Mouse (Mus musculus) forebrain, embryonic 12.5 days (tissue): ENCODE results near the gene Angptl6. TPM values are rescaled to one million over a fixed set of nuclear protein-coding genes. Genes with fewer than 3 reads are reported as not detected.
A peak's percentile ranks its signal among the peaks of the same experiment; 100 is the strongest.

Source experiments
- ATAC-seq: fragments of 200-750 bp; cut with Nextera tagmentation; 2 replicates; pipeline ENCODE4 v1.8.0; 2017; ENCODE audit warnings: moderate TSS enrichment; ENCODE audit not compliant: low FRiP score
- H3K27ac ChIP-seq: fragments of 300-500 bp; sonication (generic); 2 replicates; pipeline ENCODE4 v1.5.1; 2016; ENCODE audit warnings: mild to moderate bottlenecking
- H3K27me3 ChIP-seq: fragments of 300-500 bp; sonication (generic); 2 replicates; pipeline ENCODE4 v1.6.1; 2016; ENCODE audit warnings: mild to moderate bottlenecking
- H3K36me3 ChIP-seq: fragments of 300-500 bp; sonication (generic); replicated peaks from 2 replicates; pipeline ENCODE4 v1.6.1; 2016; ENCODE audit warnings: mild to moderate bottlenecking
- H3K4me1 ChIP-seq: fragments of 300-500 bp; sonication (generic); 2 replicates; pipeline ENCODE4 v1.6.1; 2016
- H3K4me2 ChIP-seq: fragments of 300-500 bp; sonication (generic); 2 replicates; pipeline ENCODE4 v1.6.1; 2016; ENCODE audit warnings: mild to moderate bottlenecking, moderate library complexity
- H3K4me3 ChIP-seq: fragments of 300-500 bp; sonication (generic); replicated peaks from 2 replicates; pipeline ENCODE4 v1.5.1; 2016; ENCODE audit warnings: mild to moderate bottlenecking
- H3K9ac ChIP-seq: fragments of 300-500 bp; sonication (generic); 2 replicates; pipeline ENCODE4 v1.6.1; 2016; ENCODE audit warnings: mild to moderate bottlenecking
- H3K9me3 ChIP-seq: fragments of 300-500 bp; sonication (generic); 2 replicates; pipeline ENCODE4 v1.6.1; 2016
- WGBS: fragments of 180-500 bp; shearing (Covaris S2); methylation state at CpG from one replicate; pipeline ENCODE4 v1.1.7; 2016; 5-methylcytosine and 5-hydroxymethylcytosine counted together
- polyA plus RNA-seq: library from polyadenylated mRNA; unstranded; fragments of >200 nt; fragmentation: Nextera tagmentation; extraction: Ambion mirVana; gene quantifications from 2 replicates; pipeline ENCODE4 v1.2.1, GENCODE M21; 2016

Gene Angptl6
- polyA plus RNA-seq, 1 experiment from 2014 or later: 6.0 TPM

DNA sequence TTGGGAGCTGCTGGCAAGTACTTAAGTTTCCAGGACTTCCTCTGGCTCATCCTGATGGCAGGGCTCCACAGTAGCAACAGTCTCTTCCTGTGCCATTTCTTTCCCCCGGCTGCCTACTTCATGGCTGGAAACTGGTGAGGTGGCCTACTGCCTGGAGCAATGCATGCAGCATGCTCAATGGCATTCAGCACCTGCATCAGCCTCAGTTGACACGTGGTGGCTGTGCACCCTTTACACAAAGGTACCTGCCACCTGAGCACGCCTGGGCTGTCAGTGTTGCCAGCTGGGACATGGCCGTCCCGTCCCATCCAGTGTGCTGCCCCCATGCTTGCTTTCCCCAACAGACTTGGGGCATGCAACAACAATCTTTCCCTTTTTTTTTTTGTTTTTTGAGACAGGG lies 13.5 kb upstream of the Angptl6 start:
- Histone ChIP-seq H3K27me3 (no peaks in the 10 kb centered on the region), H3K36me3 (peaks cover 80% of the 10 kb centered on the region), H3K4me2 (no peak overlapping the region), H3K9me3 (no peaks in the 10 kb centered on the region), H3K27ac (no peak overlapping the region), H3K4me3 (no peak overlapping the region), H3K9ac (no peak overlapping the region), H3K4me1 (peaks cover 25% of the 10 kb centered on the region)
- no peak for ATAC-seq
- WGBS: 72% methylated on average over 5 of the region's 5 CpGs

DNA sequence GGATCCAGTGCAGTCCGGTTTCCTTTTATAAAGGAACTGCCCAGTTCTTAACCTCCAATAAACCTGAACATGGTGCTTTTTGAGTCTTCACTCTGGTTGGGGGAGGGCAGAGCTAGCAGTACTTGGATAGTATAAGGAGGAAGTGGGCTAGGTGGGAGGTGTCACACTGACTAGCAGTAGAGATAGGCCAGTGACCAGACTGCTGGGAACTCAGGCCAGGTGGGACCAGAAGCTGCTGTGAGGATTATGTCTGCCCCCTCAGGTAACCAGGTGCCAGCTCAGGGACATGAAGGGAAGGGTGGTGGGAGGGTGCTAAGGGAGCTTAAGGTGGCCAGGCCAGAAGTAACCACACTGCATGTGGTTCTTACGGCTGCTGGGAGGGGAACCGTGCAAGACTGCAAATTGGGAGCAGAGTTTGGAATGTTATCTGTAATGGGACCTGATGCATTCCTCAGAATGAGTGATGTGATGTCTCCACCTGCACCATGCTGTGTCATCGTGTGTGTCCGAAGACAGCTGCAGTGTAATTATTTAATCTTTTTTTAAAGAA lies 12.7 kb upstream of the Angptl6 start:
- Histone ChIP-seq H3K4me3 (no peak overlapping the region), H3K27ac (no peak overlapping the region), H3K9me3 (no peaks in the 10 kb centered on the region), H3K36me3 (peaks cover 79% of the 10 kb centered on the region), H3K9ac (no peak overlapping the region), H3K4me1 (peaks cover 17% of the 10 kb centered on the region), H3K27me3 (no peaks in the 10 kb centered on the region), H3K4me2 (no peak overlapping the region)
- WGBS: 83% methylated on average over 5 of the region's 5 CpGs
- no peak for ATAC-seq

DNA sequence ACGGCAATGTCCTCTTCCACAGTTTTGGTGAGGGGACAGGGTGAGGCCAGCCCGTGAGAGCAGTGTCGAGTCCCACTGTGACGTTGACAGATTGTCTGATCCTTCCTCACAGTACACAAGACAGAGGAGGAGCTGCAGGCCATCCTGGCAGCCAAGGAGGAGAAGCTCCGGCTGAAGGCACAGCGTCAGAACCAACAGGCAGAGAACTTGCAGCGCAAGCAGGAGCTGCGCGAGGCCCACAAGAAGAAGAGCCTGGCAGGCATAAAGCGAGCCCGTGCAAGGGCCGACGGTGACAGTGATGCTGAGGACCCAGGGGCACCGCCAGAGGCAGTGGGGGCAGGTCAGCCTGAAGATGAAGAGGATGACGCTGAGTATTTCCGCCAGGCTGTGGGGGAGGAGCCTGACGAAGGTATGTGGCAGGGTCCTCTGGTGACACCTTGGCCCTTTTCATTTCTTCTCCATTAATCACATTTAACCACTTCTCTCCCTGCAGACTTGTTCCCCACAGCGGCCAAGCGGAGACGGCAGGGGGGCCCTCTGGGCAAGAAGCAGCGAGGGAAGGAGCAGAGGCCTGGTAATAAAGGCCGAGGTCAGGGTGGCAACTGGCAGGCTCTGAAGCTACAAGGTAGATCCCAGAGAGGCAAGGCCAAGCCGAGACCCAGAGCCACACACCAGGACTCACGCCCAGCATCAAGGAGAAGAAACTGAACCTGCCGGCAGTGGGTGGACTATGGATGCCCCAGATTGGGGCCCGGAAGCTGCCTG lies 12.0 kb upstream of the Angptl6 start:
- 83% methylated on average over 26 of the region's 26 CpGs for WGBS
- Histone ChIP-seq H3K4me2 (no peak overlapping the region), H3K4me3 (no peak overlapping the region)

DNA sequence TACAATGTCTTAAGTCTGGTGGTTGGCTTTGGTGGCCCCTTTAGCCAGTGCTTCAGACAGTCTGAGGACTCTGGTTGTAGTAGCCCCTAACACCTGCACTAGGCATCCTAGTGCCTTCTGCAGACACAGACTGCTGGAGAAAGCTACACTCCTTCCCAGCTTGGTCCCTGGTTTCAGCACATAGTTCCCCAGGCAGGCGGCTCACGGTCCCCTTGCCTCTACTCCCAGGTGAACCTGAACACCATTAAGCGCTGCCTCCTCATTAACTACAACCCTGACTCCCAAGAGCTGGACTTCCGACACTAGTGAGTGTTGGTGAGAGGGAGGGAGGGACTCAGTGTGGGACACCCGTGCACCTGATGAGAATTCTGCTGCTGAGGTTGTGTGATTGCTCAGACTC lies 10.9 kb upstream of the Angptl6 start:
- no peaks in the 10 kb centered on the region for H3K27me3 ChIP-seq
- WGBS: 88% methylated on average over 5 of the region's 5 CpGs
- no peak overlapping the region for H3K9ac ChIP-seq
- H3K4me2 ChIP-seq: no peak overlapping the region
- no peak overlapping the region for H3K27ac ChIP-seq
- H3K36me3 ChIP-seq: peaks cover 62% of the 10 kb centered on the region
- no peak for ATAC-seq
- peaks cover 10% of the 10 kb centered on the region for H3K4me1 ChIP-seq
- H3K4me3 ChIP-seq: no peak overlapping the region
- H3K9me3 ChIP-seq: no peaks in the 10 kb centered on the region

More for the DNA sequence above, 12.0 kb upstream of the Angptl6 start:
- Histone ChIP-seq H3K9me3 (no peaks in the 10 kb centered on the region), H3K27me3 (no peaks in the 10 kb centered on the region), H3K9ac (no peak overlapping the region), H3K27ac (no peak overlapping the region), H3K36me3 (peaks cover 73% of the 10 kb centered on the region), H3K4me1 (peaks cover 10% of the 10 kb centered on the region)
- no peak for ATAC-seq

DNA sequence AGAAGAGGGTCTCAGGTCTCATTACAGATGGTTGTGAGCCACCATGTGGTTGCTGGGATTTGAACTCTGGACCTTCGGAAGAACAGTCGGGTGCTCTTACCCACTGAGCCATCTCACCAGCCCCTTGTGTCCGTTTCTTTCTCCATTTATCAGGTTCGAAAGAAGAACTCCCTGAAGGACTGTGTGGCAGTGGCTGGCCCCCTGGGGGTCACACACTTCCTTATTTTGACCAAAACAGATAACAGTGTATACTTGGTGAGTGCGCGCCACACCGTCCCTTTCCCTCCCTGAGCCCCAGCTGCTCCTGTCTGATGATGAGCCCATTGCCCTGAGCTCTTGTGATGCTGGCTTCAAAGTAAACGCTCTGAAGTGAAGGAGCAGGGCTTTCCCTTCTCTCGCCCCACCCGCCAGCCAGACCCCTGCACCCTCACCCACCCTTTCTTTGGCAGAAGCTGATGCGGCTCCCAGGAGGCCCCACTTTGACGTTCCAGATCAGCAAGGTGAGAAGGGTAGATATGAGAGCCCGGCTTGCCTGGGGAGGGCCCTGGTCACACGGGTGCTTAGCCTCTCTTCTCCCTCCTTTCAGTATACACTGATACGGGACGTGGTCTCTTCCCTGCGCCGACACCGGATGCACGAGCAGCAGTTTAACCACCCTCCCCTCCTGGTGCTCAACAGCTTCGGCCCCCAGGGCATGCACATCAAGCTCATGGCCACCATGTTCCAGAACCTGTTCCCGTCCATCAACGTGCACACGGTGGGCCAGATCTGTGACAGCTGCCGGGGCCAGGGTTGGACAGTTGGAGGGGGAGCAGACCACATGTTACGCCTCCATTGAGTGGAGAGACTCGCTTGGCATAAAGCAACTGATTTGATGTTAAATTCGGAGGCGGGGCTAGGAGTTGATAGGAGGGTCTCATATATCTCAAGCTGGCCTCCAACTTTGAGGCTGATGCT lies 9.9 kb upstream of the Angptl6 start:
- 85% methylated on average over 29 of the region's 29 CpGs for WGBS
- Histone ChIP-seq H3K27ac (no peak overlapping the region), H3K4me2 (peak overlapping the region; percentile 91), H3K9ac (peak overlapping the region; percentile 4; the same call in 1 of the 2 replicates), H3K36me3 (peaks cover 52% of the 10 kb centered on the region), H3K4me3 (peak overlapping the region; percentile 84), H3K27me3 (no peaks in the 10 kb centered on the region), H3K9me3 (peaks cover 2% of the 10 kb centered on the region; the same call in 1 of the 2 replicates), H3K4me1 (peaks cover 10% of the 10 kb centered on the region)
- no peak for ATAC-seq

DNA sequence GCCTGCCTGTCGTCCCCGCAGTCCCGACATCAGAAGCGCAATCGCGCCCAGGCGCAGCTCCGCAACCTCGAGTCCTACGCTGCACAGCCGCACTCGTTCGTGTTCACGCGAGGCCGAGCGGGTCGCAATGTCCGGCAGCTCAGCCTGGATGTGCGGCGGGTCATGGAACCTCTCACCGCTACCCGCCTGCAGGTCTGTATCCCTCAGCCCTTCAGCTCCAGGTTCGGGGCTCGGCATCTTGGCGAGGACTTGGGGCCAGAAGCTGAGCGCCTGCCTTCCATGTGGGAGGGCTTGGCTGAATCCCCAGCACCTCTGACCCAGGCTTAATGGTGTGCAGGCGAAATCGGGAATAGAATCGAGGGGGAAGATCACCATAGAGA lies 8.8 kb upstream of the Angptl6 start:
- peak overlapping the region; percentile 90; the same call in 1 of the 2 replicates for H3K27ac ChIP-seq
- under 1% methylated on average over 30 of the region's 30 CpGs for WGBS
- peak overlapping the region; percentile 84 for H3K4me3 ChIP-seq
- peaks cover 2% of the 10 kb centered on the region; the same call in 1 of the 2 replicates for H3K9me3 ChIP-seq
- H3K4me2 ChIP-seq: peak overlapping the region; percentile 91
- peaks cover 10% of the 10 kb centered on the region for H3K4me1 ChIP-seq
- peak; percentile 62 for ATAC-seq
- no peaks in the 10 kb centered on the region for H3K27me3 ChIP-seq
- H3K36me3 ChIP-seq: peaks cover 41% of the 10 kb centered on the region
- peak overlapping the region; percentile 86 for H3K9ac ChIP-seq

DNA sequence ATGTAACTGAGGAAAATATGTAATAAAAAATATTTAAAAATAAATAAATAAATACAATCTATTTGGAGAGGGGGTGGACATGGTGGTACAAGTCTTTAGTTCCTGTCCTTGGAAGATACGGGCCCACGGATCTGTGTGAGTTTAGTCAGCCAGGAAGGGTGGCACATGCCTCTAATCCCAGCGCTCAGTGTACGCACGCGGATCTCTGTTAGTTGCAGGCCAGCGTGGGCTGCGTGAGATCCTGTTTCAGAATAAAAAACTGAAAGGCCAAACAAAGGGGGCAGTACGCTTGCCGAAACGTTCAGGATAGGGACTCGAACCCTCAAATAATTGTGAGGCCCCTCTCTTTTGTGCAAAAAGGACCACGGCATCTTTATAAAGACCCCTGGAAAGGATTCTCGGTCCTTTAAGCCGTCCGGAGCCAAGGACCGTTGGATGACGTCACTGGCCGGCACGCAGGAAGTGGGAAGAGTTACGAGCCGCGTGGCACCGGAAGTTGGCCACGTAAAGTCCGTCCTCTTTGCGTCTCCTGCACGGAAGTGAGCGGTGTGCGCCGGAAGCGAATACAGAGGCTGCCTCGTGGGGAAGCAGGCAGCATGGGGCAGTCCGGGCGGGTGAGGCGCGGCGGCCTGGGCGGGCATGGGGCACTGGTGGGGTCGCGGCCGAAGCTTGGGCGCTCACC lies 8.3 kb upstream of the Angptl6 start, which contains the start of gene Ppan:
Ppan (plus strand) TSS at position 472 of the 682 bp plus-strand sequence.
- Histone ChIP-seq H3K4me1 (peaks cover 10% of the 10 kb centered on the region), H3K27me3 (no peaks in the 10 kb centered on the region), H3K27ac (peak within 1 kb of the TSS; percentile 90), H3K4me2 (peak within 1 kb of the TSS; percentile 91), H3K36me3 (peaks cover 36% of the 10 kb centered on the region), H3K9ac (peak within 1 kb of the TSS; percentile 86), H3K9me3 (peaks cover 2% of the 10 kb centered on the region; the same call in 1 of the 2 replicates), H3K4me3 (peak within 1 kb of the TSS; percentile 84)
- WGBS: under 1% methylated on average over 43 of the region's 43 CpGs
- peak; percentile 96 for ATAC-seq

DNA sequence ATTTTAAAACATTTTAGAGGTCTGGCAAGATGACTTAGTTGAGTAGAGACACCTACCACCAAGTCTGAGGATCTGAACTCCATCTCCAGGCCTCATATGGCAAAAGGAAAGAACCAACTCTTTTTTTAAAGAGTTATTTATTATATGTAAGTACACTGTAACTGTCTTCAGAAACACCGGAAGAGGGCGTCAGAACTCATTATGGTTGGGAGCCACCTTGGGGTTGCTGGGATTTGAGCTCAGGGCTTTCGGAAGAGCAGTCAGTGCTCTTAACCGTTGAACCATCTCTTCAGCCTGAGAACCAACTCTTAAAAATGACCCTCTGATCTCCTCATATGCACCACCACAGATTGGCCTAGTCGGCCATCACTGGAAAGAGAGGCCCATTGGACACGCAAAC lies 7.7 kb upstream of the Angptl6 start:
- 89% methylated on average over 6 of the region's 6 CpGs for WGBS
- Histone ChIP-seq H3K27ac (no peak overlapping the region), H3K4me2 (peak overlapping the region; percentile 91)

DNA sequence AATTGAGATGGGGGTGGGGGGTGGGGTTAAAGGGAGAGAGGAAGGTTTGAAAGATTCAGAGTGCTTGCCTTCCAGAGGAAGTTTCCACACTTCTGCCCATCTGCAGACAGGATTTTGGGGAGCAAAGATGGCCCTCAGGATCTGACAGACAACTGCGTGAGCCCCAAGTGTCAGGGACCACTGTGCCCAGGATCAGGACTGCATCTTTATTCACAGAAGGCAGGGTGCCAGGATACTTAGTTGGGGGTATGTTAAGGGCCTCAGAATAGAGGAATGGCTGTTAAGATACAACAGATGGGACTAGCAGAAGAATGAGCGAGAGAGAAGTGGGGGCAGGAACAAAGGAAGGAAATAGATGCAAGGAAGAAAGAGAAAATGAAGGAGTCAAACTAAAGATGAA lies 7.0 kb upstream of the Angptl6 start:
- H3K9ac ChIP-seq: no peak overlapping the region
- H3K4me1 ChIP-seq: peaks cover 10% of the 10 kb centered on the region
- no peak overlapping the region for H3K4me3 ChIP-seq
- H3K4me2 ChIP-seq: no peak overlapping the region
- no peaks in the 10 kb centered on the region for H3K27me3 ChIP-seq
- H3K27ac ChIP-seq: no peak overlapping the region
- peaks cover 2% of the 10 kb centered on the region; the same call in 1 of the 2 replicates for H3K9me3 ChIP-seq
- no peak for ATAC-seq
- WGBS: 98% methylated on average over 2 of the region's 2 CpGs
- H3K36me3 ChIP-seq: peaks cover 23% of the 10 kb centered on the region

More for the DNA sequence above, 7.7 kb upstream of the Angptl6 start:
- no peak overlapping the region for H3K9ac ChIP-seq
- no peak overlapping the region for H3K4me3 ChIP-seq
- H3K9me3 ChIP-seq: peaks cover 2% of the 10 kb centered on the region; the same call in 1 of the 2 replicates
- ATAC-seq: 0 out of 2 replicates have a peak, but pooled peaks have one; percentile 8
- H3K4me1 ChIP-seq: peaks cover 10% of the 10 kb centered on the region
- no peaks in the 10 kb centered on the region for H3K27me3 ChIP-seq
- peaks cover 30% of the 10 kb centered on the region for H3K36me3 ChIP-seq

DNA sequence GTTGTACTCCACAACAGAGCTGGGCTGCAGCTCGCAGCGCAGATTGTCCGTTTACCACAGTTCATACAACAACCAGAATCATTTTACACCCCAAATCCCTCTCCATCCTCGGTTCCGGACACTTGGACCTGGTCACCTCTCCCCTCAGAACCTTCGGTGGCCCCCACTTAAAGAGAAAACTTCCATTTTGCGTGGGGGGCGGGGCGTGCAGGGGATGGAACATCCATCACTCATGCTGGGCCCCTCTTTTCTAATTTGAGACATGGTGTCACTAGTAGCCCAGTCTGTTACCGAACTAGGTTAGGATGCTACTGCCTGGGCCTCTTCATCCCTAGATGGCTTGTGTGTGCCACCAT lies 839 bp downstream of the Angptl6 start:
- Histone ChIP-seq H3K27ac (peak overlapping the region; percentile 93), H3K36me3 (no peaks in the 10 kb centered on the region), H3K9me3 (no peaks in the 10 kb centered on the region), H3K9ac (peak overlapping the region; percentile 68), H3K4me2 (peak overlapping the region; percentile 63), H3K4me1 (peaks cover 11% of the 10 kb centered on the region), H3K4me3 (peak overlapping the region; percentile 43), H3K27me3 (no peaks in the 10 kb centered on the region; the same call in 1 of the 2 replicates)
- WGBS: 21% methylated on average over 10 of the region's 10 CpGs
- peak; percentile 20 for ATAC-seq

DNA sequence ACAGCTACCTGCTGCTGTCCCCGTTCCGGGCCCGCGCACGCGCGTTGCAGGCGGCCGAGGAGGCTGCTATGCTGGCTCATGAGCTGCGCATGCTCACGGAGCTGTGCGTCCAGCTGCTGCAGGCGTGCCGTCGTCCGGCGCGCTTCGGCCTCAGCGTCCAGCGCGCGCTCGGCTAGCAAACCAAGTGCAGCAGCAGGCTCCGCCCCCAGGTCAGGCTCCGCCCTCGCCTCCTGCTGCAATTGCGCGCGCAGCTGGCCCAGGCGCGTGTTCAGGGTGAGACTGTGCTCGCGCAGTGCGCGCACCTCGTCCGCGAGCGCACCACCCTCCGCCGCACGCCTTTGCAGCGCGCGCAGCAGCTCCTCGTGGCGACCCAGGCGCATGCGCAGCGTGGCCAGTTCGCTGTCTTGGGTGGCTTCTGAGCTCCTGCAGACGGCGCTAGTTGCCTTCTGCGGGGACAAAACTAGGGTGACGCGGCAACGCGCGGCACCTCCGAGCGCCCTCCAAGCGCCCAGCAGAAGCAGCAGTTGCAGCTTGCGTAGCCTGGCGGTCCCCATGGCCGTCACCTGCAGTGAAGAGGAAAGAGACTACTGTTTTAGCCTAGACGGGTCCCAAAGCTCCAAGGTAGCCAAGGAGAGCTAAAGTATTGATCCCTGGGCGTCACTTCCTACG lies 1.4 kb downstream of the Angptl6 start:
- Histone ChIP-seq H3K27ac (peak overlapping the region; percentile 93), H3K27me3 (no peaks in the 10 kb centered on the region; the same call in 1 of the 2 replicates), H3K9me3 (no peaks in the 10 kb centered on the region), H3K4me2 (peak overlapping the region; percentile 63), H3K36me3 (no peaks in the 10 kb centered on the region), H3K4me1 (peaks cover 11% of the 10 kb centered on the region), H3K9ac (peak overlapping the region; percentile 68), H3K4me3 (peak overlapping the region; percentile 43)
- under 1% methylated on average over 69 of the region's 69 CpGs for WGBS
- ATAC-seq: peak; percentile 94
